Mouse (Mus musculus): ENCODE data around the gene Ccm2.

Gene Ccm2

DNA sequence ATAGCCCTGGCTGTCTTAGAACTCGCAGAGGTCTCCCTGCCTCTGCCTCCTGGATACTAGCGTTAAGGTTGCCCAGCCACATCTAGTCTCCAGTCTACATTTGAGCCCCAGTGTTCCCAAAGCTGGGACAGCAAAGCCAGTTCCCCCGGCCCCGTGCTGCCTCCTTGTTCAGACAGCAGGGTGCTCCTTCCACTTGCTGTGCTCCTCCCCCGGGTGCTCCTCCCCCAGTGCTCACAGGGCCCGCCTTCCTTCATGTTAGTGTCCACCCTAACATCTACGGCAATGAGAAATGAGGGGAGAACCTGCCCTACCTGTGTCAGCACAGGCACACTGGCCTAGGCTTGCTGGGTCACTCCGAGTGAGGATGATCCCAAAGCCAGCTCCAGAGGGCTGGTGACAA is 39.1 kb downstream of the Ccm2 start:
- no peak for DNase-seq

DNA sequence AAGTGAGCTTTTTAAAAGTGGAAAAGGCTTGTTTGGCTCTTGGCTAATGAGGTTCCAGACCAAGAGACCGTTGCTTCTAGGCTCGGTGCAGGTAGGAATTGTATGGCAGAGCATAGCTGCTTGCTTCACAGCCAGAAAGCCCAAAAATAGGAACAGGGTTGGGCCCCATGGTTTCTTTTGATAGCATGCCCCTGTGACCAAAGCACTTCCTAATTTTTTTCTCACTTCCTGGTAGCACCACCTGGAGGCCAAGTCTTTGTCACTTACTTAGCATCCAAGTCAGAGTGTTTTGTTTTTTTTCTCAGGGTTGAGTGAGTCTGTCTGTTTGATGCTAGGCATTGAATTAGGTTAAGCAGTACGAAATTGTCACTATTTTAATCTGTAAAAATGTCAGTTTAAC is 40.0 kb downstream of the Ccm2 start:
- no peak for DNase-seq

DNA sequence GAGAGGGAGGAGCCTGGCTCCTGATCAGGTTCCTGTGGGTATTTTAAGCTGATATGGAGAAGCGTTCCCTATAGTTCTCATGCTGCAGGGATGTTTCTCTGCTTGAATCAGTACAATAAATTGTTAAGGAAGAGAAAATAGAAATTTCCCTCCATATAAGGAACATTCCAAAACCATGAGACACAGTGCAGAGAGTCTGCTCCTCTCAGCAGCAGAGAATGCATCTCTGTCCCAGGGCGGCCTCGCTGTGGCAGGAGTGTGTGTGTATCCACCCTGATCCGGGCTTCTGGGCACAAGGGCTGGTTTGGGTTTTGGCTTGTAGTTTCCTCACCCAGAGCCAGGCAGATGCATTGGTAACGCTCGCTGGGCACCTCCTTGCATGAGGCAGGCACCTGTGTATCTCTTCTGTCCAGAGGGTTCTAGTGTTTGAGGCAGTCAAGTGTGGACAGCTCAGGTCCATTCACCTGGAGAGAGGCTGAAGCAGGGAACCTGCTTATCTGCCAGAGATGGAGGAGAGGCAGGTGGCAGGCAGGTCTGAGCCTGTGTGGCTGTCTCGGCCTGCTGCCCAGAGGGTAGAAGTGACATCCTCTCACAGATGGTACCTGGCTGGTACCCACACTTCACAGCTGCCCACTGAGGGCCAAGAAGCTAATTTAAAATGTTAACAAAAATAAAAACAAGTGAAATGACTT is 40.7 kb downstream of the Ccm2 start:
- no peak for DNase-seq

- DNase-seq: no peak
These were observed 41.6 kb downstream of the Ccm2 start for GRCm38 (mm10) chr11:6588295-6588694.

- DNase-seq: no peak
These were observed 43.2 kb downstream of the Ccm2 start for GRCm38 (mm10) chr11:6589838-6590237.

GRCm38 (mm10) chr11:6590933-6591675 is 44.4 kb downstream of the Ccm2 start:
- no peak for DNase-seq

DNA sequence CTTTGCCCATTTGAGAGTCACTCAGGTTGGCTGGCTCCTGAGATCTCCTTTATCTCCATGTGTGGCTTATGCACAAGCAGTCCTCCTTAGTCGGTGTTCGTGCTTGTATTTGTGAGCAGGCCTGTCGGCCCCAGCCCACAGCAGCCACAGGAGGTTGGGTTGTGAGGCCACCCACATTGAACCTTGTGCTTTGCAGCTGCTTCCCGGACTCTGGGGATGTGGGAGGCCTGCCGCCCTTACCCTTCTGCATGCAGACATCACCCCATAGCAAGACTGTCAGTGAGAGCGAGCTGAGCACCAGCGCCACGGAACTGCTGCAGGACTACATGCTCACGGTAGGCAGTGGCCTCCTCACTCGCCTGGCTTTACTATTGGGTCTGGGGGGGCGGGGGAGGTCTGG is 46.7 kb downstream of the Ccm2 start:
- DNase-seq: no peak

GRCm38 (mm10) chr11:6594845-6595244 is 48.2 kb downstream of the Ccm2 start:
- DNase-seq: no peak

DNA sequence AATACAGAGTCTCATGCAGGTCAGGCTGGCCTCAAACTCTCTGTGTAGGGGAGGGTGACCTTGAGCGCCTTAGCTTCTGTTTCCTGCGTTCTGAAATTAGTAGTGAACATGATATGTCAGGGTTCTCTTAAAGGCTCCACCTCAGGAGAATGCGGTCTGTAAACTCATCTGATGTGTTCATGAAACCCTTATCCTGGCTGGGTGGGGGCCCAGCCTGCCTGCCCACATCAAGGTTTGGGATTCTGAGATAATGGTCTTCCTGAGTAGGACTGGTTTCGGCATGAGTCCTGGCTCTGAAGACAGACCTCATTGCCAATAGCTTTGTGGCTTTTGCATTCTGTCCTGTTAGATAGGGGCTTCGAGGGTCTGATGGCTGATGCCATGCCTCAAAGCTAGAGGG is 48.7 kb downstream of the Ccm2 start:
- no peak for DNase-seq

GRCm38 (mm10) chr11:6596205-6596604 is 49.5 kb downstream of the Ccm2 start:
- DNase-seq: no peak

GRCm38 (mm10) chr11:6596616-6597015 is 49.9 kb downstream of the Ccm2 start:
- DNase-seq: no peak

DNA sequence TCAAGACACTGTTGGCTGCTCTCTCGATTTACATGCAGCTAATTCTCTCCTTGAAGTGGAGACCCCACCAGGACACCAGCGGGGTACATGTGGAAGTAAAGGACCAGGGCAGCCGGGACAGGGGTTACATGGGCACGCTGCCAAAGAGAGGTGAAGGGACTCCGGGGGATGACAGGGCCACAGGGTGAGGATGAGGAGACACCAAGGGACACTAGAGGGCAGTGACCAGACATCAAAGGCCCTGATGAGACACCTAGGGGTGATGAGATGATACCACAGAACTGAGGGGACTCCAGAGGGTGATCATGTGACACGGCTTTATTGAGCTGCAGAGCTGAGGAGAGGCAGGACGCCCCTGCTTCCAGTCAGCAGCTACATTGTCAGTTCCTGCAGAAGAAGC is 50.8 kb downstream of the Ccm2 start:
- no peak for DNase-seq

DNA sequence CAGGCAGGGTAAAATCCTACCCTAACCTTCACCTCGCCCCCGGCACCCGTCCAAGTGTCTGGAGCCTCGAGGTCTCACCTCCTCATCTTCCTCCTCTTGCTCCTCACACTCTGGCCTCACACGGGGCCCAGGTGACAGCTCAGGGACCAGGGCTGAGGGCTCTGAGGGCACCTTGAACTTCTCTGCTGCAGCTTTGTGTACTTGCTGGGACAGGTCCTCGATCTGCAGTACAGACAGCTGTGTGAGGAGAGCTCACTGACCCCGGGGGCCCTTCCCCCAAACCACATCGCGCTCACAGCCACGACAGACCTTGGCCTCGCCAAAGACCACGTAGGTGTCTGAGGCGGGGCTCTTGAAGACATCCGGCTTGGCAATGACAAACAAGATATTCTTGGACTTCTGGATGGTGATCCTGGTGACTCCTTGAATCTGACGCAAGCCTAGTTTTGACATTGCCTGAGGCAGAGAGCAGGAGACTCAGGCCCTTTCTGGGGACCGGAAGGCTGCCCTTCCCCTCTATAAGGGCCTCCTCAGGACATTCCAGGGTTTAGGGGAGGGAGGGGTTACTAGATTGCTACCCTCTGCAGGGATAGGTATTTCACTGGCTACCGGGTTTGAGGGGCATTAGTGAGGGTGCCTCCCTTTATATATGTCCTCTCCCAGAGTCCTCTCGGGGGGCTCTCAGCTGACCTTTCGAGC is 51.7 kb downstream of the Ccm2 start:
- DNase-seq: no peak

- DNase-seq: no peak
These were observed 52.5 kb downstream of the Ccm2 start for GRCm38 (mm10) chr11:6599011-6599681.

DNA sequence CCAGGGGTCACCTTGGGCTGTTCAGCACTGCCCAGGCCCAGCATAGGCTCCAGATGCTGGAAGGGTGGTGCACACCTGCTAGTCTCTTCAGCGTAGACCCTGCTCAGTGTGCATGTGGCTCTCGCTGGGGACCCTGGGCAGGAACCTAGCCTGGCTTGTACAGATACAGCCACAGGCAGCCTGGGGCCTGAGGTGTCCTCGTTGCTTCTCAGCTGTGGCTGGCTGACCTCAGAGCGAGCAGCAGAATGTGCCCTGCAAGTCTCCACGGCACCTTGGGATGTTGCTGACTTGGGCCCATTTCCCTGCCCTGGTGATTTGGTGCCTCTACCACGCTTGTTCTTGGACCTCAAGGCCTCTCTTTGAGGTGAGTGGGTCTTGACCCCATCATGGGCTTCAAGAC is 53.1 kb downstream of the Ccm2 start:
- DNase-seq: no peak

DNA sequence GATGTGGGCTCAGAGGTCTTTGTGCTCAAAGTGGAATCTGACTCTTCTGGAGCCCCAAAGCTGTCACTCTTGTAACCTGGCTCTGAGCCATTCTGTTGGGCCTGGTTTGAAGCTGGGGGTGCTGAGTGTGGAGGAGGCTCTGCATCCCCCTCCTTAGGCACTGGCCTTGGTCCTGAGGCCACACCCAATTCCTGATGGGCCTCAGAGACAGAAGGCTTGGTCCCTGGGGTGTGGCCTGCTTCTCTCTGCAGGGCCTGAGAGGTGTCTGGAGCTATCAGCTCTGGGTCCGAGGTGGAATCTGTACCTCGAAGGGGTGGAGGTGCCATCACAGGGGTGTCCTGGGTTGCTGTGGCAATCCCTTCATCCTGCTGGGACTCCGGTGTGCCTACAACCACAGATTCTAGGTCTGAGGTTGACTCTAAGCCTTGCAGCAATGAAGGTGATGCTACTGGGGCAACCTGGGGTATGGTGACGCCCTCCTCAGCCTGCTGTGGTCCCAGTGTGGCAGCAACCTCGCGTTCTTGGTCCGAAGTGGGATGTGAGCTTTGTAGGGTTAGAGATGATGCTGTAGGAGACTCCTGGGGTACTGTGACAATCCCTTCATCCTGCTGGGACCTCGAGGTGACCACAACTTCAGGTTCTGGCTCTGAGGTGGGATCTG is 53.7 kb downstream of the Ccm2 start:
- no peak for DNase-seq

DNA sequence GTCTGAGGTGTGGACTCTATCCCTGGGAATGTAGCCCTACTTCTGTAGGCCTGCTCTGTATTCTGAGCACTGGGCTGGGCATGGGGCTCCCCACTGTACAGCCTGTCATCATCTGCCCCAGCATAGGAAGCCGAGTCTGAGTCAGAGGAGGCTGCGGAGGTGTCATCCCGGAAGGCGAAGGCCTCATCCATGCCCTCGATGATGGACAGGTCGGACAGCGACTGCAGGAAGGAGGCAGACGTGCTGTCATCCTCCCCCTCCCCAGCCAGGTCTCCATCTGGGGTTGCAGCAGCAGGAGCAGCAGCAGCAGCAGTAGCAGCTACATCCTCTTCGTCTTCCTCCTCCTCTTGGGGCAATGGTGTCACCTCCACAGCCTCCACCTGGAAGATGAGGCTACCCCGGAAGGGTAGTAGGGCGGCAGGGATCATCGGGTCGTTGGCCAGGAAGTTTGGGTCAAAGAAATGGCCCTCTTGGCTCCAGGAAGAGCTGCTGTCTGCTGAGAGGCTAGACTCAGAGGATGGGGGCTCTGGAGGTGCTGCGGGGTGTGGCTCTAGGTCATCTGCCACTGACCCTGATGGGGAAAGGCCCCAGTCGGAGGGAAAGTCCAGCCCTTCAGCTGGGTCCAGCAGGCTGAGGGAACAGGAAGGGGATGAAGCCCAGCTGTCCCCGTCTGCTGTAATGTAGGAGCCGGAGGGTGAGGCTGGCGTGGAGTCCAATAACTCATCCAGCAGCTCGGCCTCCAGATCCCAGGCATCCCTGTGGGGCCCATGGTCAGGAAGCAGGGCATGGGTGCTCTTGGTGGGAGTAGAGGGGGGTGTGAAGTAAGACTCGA is 55.2 kb downstream of the Ccm2 start:
- no peak for DNase-seq

DNA sequence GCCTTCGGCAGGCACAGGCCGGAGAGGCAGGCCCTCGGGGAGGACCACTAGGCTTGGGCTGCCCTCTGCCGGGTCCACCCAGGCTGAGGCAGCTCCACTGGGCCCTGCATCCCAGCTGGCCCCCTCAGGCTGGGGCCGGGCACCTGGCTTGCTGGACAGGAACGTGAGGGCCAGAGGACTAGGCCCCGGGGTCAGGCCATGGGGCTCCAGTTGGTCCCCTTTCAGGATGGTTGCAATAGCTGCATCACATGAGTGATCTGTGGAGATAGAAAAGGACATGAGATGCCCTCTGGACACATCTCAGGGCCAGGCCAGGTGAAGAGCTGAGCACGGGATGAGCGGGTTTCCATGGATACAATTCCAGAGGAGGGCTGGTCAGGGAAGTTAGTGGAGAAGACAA is 56.0 kb downstream of the Ccm2 start:
- DNase-seq: no peak

GRCm38 (mm10) chr11:6603224-6603623 is 56.5 kb downstream of the Ccm2 start:
- no peak for DNase-seq

GRCm38 (mm10) chr11:6603887-6604603 is 57.4 kb downstream of the Ccm2 start:
- no peak for DNase-seq

GRCm38 (mm10) chr11:6604604-6604936 is 57.9 kb downstream of the Ccm2 start:
- DNase-seq: no peak

Data from thymus, postnatal 25 days (tissue).